Mouse (Mus musculus) spleen, adult 2 months (tissue): ENCODE measurements around the gene Gba2.

ENCODE experiments used
- CTCF ChIP-seq: fragments of 200-500 bp; IDR thresholded peaks from 2 replicates; pipeline ENCODE4 v1.5.1; 2011; ENCODE audit warnings: mild to moderate bottlenecking, inconsistent platforms; ENCODE audit not compliant: insufficient read depth, insufficient read length, insufficient replicate concordance; ENCODE audit errors: extremely low read depth
- POLR2A ChIP-seq: fragments of 200-500 bp; IDR thresholded peaks from 2 replicates; pipeline ENCODE4 v1.6.1; 2011; ENCODE audit warnings: low read depth, low read length, inconsistent platforms

DNA sequence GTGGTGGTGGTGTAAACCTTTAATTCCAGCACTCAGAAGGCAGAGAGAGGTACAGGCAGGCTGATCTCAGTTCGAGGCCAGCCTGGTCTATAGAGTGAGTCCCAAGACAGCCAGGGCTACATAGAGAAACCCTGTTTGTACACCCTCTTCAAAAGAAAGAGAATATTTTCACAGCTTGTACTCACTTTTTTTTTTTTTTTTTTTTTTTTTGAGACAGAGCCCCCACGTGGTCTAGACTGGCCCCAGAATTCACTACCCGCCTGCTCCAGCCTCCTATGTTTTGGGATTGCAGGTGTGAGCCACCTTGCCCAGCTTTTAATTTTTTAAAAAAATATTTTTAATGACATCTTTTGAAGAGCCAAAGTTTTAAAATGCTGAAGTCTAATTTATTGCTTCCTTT, 25.4 kb upstream of the Gba2 start:
- TF ChIP-seq POLR2A (no peak), CTCF (no peak)
